Mouse (Mus musculus): ENCODE results near the gene Cnksr3.

Cnksr3 gene

GRCm38 (mm10) chr10:7211696-7212482, at the start of gene Cnksr3:
Gene Cnksr3 (minus strand): TSS chr10:7212237.
- peak; percentile 98 for DNase-seq

GRCm38 (mm10) chr10:7260166-7261108, 48.4 kb upstream of the Cnksr3 start:
- DNase-seq: peak; percentile 47

- DNase-seq: no peak
Measured at GRCm38 (mm10) chr10:7258607-7259006, 46.6 kb upstream of the Cnksr3 start.

- no peak for DNase-seq
Measured at GRCm38 (mm10) chr10:7250455-7250854, 38.4 kb upstream of the Cnksr3 start.

GRCm38 (mm10) chr10:7234601-7235000, 22.6 kb upstream of the Cnksr3 start:
- DNase-seq: no peak

GRCm38 (mm10) chr10:7217551-7218127, 5.6 kb upstream of the Cnksr3 start:
- DNase-seq: no peak

- DNase-seq: no peak
Measured at GRCm38 (mm10) chr10:7214718-7215117, 2.7 kb upstream of the Cnksr3 start.

- DNase-seq: no peak
Measured at GRCm38 (mm10) chr10:7213066-7213630, 1.1 kb upstream of the Cnksr3 start.

- DNase-seq: peak; percentile 76
Measured at GRCm38 (mm10) chr10:7212537-7212936, 500 bp upstream of the Cnksr3 start.

GRCm38 (mm10) chr10:7210991-7211695, 894 bp downstream of the Cnksr3 start:
- peak; percentile 89 for DNase-seq

- no peak for DNase-seq
Measured at GRCm38 (mm10) chr10:7209691-7210455, 2.2 kb downstream of the Cnksr3 start.

- no peak for DNase-seq
Measured at GRCm38 (mm10) chr10:7208859-7209441, 3.1 kb downstream of the Cnksr3 start.

- DNase-seq: peak; percentile 56
Measured at GRCm38 (mm10) chr10:7207301-7207700, 4.7 kb downstream of the Cnksr3 start.

GRCm38 (mm10) chr10:7206571-7206970, 5.5 kb downstream of the Cnksr3 start:
- DNase-seq: no peak

- no peak for DNase-seq
Measured at GRCm38 (mm10) chr10:7205576-7205975, 6.5 kb downstream of the Cnksr3 start.

- DNase-seq: no peak
Measured at GRCm38 (mm10) chr10:7204953-7205352, 7.1 kb downstream of the Cnksr3 start.

- DNase-seq: no peak
Measured at GRCm38 (mm10) chr10:7202576-7202975, 9.5 kb downstream of the Cnksr3 start.

GRCm38 (mm10) chr10:7200665-7201064, 11.4 kb downstream of the Cnksr3 start:
- DNase-seq: no peak

GRCm38 (mm10) chr10:7198201-7198600, 13.8 kb downstream of the Cnksr3 start:
- no peak for DNase-seq

- DNase-seq: no peak
Measured at GRCm38 (mm10) chr10:7197733-7198132, 14.3 kb downstream of the Cnksr3 start.

Data from lung, postnatal 10 days (tissue).